ENCODE assay signal across 18 mouse cellular contexts in the genomic region with DNA sequence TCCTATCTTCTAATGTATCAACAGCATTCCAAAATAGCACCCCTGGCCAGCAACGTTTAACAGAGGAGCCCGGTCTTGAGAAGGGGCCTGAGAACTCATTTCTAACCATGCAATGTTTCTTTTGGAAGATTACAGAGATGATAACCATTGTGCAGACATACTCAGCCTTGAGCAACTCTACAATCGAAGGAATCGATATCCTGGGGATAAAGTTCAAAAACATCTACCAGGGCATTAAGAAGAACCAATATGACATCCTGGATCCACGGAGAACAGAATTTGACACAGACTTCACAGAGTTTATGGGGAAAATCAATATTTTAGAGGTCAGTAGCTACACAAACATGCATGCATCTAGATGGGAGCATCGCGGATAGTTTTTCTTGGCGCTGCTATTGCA. TPM values are rescaled to one million over a fixed set of nuclear protein-coding genes. Genes with fewer than 3 reads are reported as not detected.
DNase-seq lines count a peak whose midpoint lies in the region; ATAC-seq and TF ChIP-seq lines count a peak whose summit lies in the region.
"Had no signal": no experiment of that assay in that cellular context is flagged by ENCODE, and none has a peak within 500 bp of the region (broad histone marks: within the 10 kb centered on the region; RNA-seq: fewer than 3 reads in every experiment).

No protein-coding gene starts in this region.

- ATAC-seq in liver, embryonic 12.5 days = no peak
- peak; percentile 67 for ATAC-seq in liver, postnatal 0 days
- ATAC-seq: activated CD4-positive, CD25-positive, alpha-beta regulatory T cell, adult 4 months; CD4-positive, CD25-positive, alpha-beta regulatory T cell, adult 4 months; Patski had no signal

- peaks cover 12% of the 10 kb centered on the region for H3K4me1 ChIP-seq in liver, adult 2 months (ENCODE audit: control insufficient read depth, insufficient read depth, low read length)
- H3K4me1 ChIP-seq in liver, embryonic 12.5 days = no peaks in the 10 kb centered on the region
- H3K4me1 ChIP-seq in liver, postnatal 0 days (ENCODE audit: insufficient read depth) = no peaks in the 10 kb centered on the region

- H3K79me2 ChIP-seq in liver, adult 2 months (ENCODE audit: control insufficient read depth, insufficient read depth, low read length) = no peaks in the 10 kb centered on the region

- H3K9ac ChIP-seq in liver, adult 2 months (ENCODE audit: low read depth, low read length) = no peak overlapping the region
- no peak overlapping the region for H3K9ac ChIP-seq in liver, embryonic 12.5 days
- H3K9ac ChIP-seq in liver, postnatal 0 days (replicated peaks) = no peak overlapping the region

- TF ChIP-seq EP300 in liver, postnatal 0 days (IDR thresholded peaks at IDR 0.05; ENCODE audit: low read depth) = 0 out of 2 replicates have a peak, but pooled peaks have one; percentile 31

- peaks cover 9% of the 10 kb centered on the region for H3K9me3 ChIP-seq in liver, embryonic 12.5 days (replicated peaks)
- peaks cover 6% of the 10 kb centered on the region for H3K9me3 ChIP-seq in liver, postnatal 0 days (ENCODE audit: low read length)

- TF ChIP-seq POLR2A in liver, adult 2 months (IDR thresholded peaks at IDR 0.05; ENCODE audit: extremely low read depth, insufficient read depth, low read length) = no peak

- no peak overlapping the region for H3K4me2 ChIP-seq in liver, embryonic 12.5 days
- no peak overlapping the region for H3K4me2 ChIP-seq in liver, postnatal 0 days (ENCODE audit: low read depth, low read length)

- no peaks in the 10 kb centered on the region for H3K36me3 ChIP-seq in liver, adult 2 months (ENCODE audit: control insufficient read depth, insufficient read depth, low read length)
- H3K36me3 ChIP-seq in liver, embryonic 12.5 days = peaks cover 22% of the 10 kb centered on the region
- no peaks in the 10 kb centered on the region for H3K36me3 ChIP-seq in liver, postnatal 0 days (replicated peaks; ENCODE audit: insufficient read depth, low read length)

- H3K4me3 ChIP-seq in liver, adult 2 months (ENCODE audit: insufficient read depth, low read depth, low read length) = no peak overlapping the region
- no peak overlapping the region for H3K4me3 ChIP-seq in liver, embryonic 12.5 days
- H3K4me3 ChIP-seq in liver, postnatal 0 days (ENCODE audit: low read depth, low read length) = no peak overlapping the region

- TF ChIP-seq CTCF in liver, adult 2 months (IDR thresholded peaks at IDR 0.05; ENCODE audit: low read depth, low read length) = no peak
- no peak for TF ChIP-seq CTCF in liver, postnatal 0 days (IDR thresholded peaks at IDR 0.05; ENCODE audit: low read depth)

- H3K27ac ChIP-seq in liver, adult 2 months (replicated peaks; ENCODE audit: insufficient read depth, low read depth, low read length) = peak overlapping the region; percentile 45
- no peak overlapping the region for H3K27ac ChIP-seq in liver, embryonic 12.5 days
- H3K27ac ChIP-seq in liver, postnatal 0 days (ENCODE audit: low read depth) = no peak overlapping the region

- WGBS in liver, adult 2 months = 23% methylated on average over 8 of the region's 8 CpGs
- 79% methylated on average over 8 of the region's 8 CpGs for WGBS in liver, embryonic 12.5 days (ENCODE audit: insufficient replicate concordance)
- 73% methylated on average over 8 of the region's 8 CpGs for WGBS in liver, postnatal 0 days (ENCODE audit: insufficient replicate concordance)

- peak; percentile 100 for DNase-seq in liver, adult 2 months (ENCODE audit: extremely low read depth, low read depth, low spot score)
- DNase-seq in liver, postnatal 0 days = no peak
- no peak for DNase-seq in liver
- DNase-seq: adrenal gland, adult 2 months; adrenal gland, adult 8-10 months; adrenal gland, postnatal 10 days; adrenal gland, postnatal 14 days; adrenal gland, postnatal 25 days; adrenal gland, postnatal 36 days; B cell, adult 2 months; cerebellum, adult 11 months; cerebellum, adult 11-12 months; cerebellum, adult 18-20 months had no signal

- no peaks in the 10 kb centered on the region for H3K27me3 ChIP-seq in liver, adult 2 months (ENCODE audit: control insufficient read depth, insufficient read depth, low read length)
- no peaks in the 10 kb centered on the region for H3K27me3 ChIP-seq in liver, embryonic 12.5 days (replicated peaks)
- H3K27me3 ChIP-seq in liver, postnatal 0 days (ENCODE audit: insufficient read depth, low read length) = no peaks in the 10 kb centered on the region
- H3K27me3 ChIP-seq: CH12.LX had no signal

RNA-seq across cellular contexts. Expression of a gene that starts 36.5 kb away (rescaled TPM):
- 384 and 388 TPM in 2 replicates for total RNA-seq in liver, adult 2 months (2014; rRNA removed)
- polyA plus RNA-seq in liver, adult 2 months (2012; rRNA removed) = 229 and 239 TPM in 2 replicates
- 292 and 300 TPM in 2 replicates for polyA plus RNA-seq in liver, embryonic 12.5 days (2016; fragmentation: Nextera tagmentation; extraction: Ambion mirVana)
- polyA plus RNA-seq in liver, postnatal 0 days (2015; fragmentation: Nextera tagmentation; extraction: Ambion mirVana) = 219 and 220 TPM in 2 replicates

RNA-seq across cellular contexts. Expression of a gene that starts 39.0 kb away (rescaled TPM):
- total RNA-seq in liver, adult 2 months (2014; rRNA removed) = 0.13 and 0.18 TPM in 2 replicates
- 0.15 and 0.20 TPM in 2 replicates for polyA plus RNA-seq in liver, adult 2 months (2012; rRNA removed)
- 2.4 and 3.1 TPM in 2 replicates for polyA plus RNA-seq in liver, embryonic 12.5 days (2016; fragmentation: Nextera tagmentation; extraction: Ambion mirVana)
- polyA plus RNA-seq in liver, postnatal 0 days (2015; fragmentation: Nextera tagmentation; extraction: Ambion mirVana) = 0.63 and 0.64 TPM in 2 replicates
- polyA plus RNA-seq: Patski had no signal
